Mouse (Mus musculus) CH12.LX (cell line): Measurements from ENCODE around the gene Pcdh7. TPM values are rescaled to one million over a fixed set of nuclear protein-coding genes. Genes with fewer than 3 reads are reported as not detected.
A peak's percentile ranks its signal among the peaks of the same experiment; 100 is the strongest.

Source experiments
- DNase-seq: peaks from one replicate; pipeline ENCODE4 v3.0.0-alpha.2; 2013; ENCODE audit errors: extremely low read depth
- H3K27ac ChIP-seq: 2 replicates; pipeline ENCODE4 v1.5.1; 2012; ENCODE audit warnings: low read depth, mild to moderate bottlenecking, control low read depth, moderate library complexity; ENCODE audit not compliant: insufficient read depth
- H3K27me3 ChIP-seq: replicated peaks from 2 replicates; pipeline ENCODE3; 2012; ENCODE audit warnings: inconsistent platforms
- H3K36me3 ChIP-seq, 2 experiments: replicated peaks in 1 of 2; 2 replicates each; pipeline versions ENCODE3 to v1.6.1; 2012; ENCODE audit warnings: inconsistent platforms in 1 of 2, low read length in 1 of 2, mild to moderate bottlenecking in 1 of 2, mixed read lengths in 1 of 2, moderate library complexity in 1 of 2; ENCODE audit not compliant: control insufficient read depth in 1 of 2, insufficient read depth in 1 of 2
- H3K4me1 ChIP-seq, 2 experiments: 2 replicates each; pipeline ENCODE4 v1.6.1; 2012; ENCODE audit warnings: inconsistent platforms in 1 of 2, moderate library complexity in 1 of 2; ENCODE audit not compliant: insufficient read depth in 2 of 2, control insufficient read depth in 1 of 2
- H3K4me2 ChIP-seq: 2 replicates; pipeline ENCODE4 v1.6.1; 2012; ENCODE audit warnings: low read depth, mild to moderate bottlenecking, control low read depth; ENCODE audit not compliant: poor library complexity, insufficient read depth, severe bottlenecking
- H3K4me3 ChIP-seq, 3 experiments: fragments of 150-350 bp in 1 of 3; sonication (generic) in 1 of 3; replicated peaks in 1 of 3; 2 replicates each; pipeline versions ENCODE3 to v1.5.1; 2011 to 2012; ENCODE audit warnings: low read depth in 2 of 3, low read length in 2 of 3, mild to moderate bottlenecking in 2 of 3, moderate library complexity in 2 of 3, control low read depth in 1 of 3, improper control_type of control experiment in 1 of 3, inconsistent platforms in 1 of 3, mixed read lengths in 1 of 3; ENCODE audit not compliant: poor library complexity in 1 of 3
- H3K79me2 ChIP-seq: replicated peaks from 2 replicates; pipeline ENCODE4 v1.6.1; 2012; ENCODE audit warnings: mild to moderate bottlenecking, moderate library complexity; ENCODE audit not compliant: control insufficient read depth, poor library complexity, insufficient read depth, severe bottlenecking; ENCODE audit errors: extremely low read depth
- H3K9ac ChIP-seq: 2 replicates; pipeline ENCODE4 v1.6.1; 2012; ENCODE audit warnings: low read depth, mild to moderate bottlenecking, control low read depth, moderate library complexity; ENCODE audit not compliant: insufficient read depth
- H3K9me3 ChIP-seq: replicated peaks from 2 replicates; pipeline ENCODE3; 2012; ENCODE audit warnings: low read length, inconsistent platforms, mixed read lengths
- CHD2 ChIP-seq: IDR thresholded peaks from 2 replicates; pipeline ENCODE4 v1.6.1; 2011; ENCODE audit warnings: low read length, improper control_type of control experiment
- CTCF ChIP-seq, 2 experiments: IDR thresholded peaks in 1 of 2; conservative IDR thresholded peaks in 1 of 2; 2 replicates each; pipeline ENCODE4 v1.5.1; 2011 to 2012; ENCODE audit warnings: low read depth in 2 of 2, low read length in 2 of 2, improper control_type of control experiment in 1 of 2, inconsistent platforms in 1 of 2, mild to moderate bottlenecking in 1 of 2, moderate library complexity in 1 of 2
- E2F4 ChIP-seq: IDR thresholded peaks from 2 replicates; pipeline ENCODE4 v1.6.1; 2011; ENCODE audit warnings: low read depth, low read length, improper control_type of control experiment; ENCODE audit not compliant: insufficient replicate concordance
- ELF1 ChIP-seq: IDR thresholded peaks from 2 replicates; pipeline ENCODE4 v1.6.1; 2014; ENCODE audit warnings: low read depth, mild to moderate bottlenecking, inconsistent platforms, low read length, improper control_type of control experiment
- GABPA ChIP-seq: IDR thresholded peaks from 2 replicates; pipeline ENCODE4 v1.6.1; 2012; ENCODE audit warnings: low read depth, low read length, improper control_type of control experiment, inconsistent platforms; ENCODE audit not compliant: insufficient replicate concordance
- JUND ChIP-seq: conservative IDR thresholded peaks from 2 replicates; pipeline ENCODE4 v1.6.1; 2011; ENCODE audit warnings: low read depth, low read length, improper control_type of control experiment
- KAT2A ChIP-seq: IDR thresholded peaks from 2 replicates; pipeline ENCODE4 v1.6.1; 2012; ENCODE audit warnings: low read length, improper control_type of control experiment, inconsistent platforms; ENCODE audit not compliant: insufficient replicate concordance
- MEF2A ChIP-seq: IDR thresholded peaks from 2 replicates; pipeline ENCODE4 v1.6.1; 2014; ENCODE audit warnings: low read depth, mild to moderate bottlenecking, inconsistent platforms, low read length, improper control_type of control experiment, borderline replicate concordance
- MYC ChIP-seq: IDR thresholded peaks from 2 replicates; pipeline ENCODE4 v1.6.1; 2011; ENCODE audit warnings: low read depth, mild to moderate bottlenecking, improper control_type of control experiment, low read length
- PAX5 ChIP-seq: IDR thresholded peaks from 2 replicates; pipeline ENCODE4 v1.6.1; 2012; ENCODE audit warnings: low read length, inconsistent platforms, mixed read lengths
- POLR2AphosphoS2 ChIP-seq: IDR thresholded peaks from 2 replicates; pipeline ENCODE4 v1.6.1; 2011; ENCODE audit warnings: low read depth, low read length, improper control_type of control experiment
- RAD21 ChIP-seq: IDR thresholded peaks from 2 replicates; pipeline ENCODE4 v1.6.1; 2011; ENCODE audit warnings: low read depth, mild to moderate bottlenecking, low read length, improper control_type of control experiment, moderate library complexity
- SIN3A ChIP-seq: IDR thresholded peaks from 2 replicates; pipeline ENCODE4 v1.6.1; 2012; ENCODE audit warnings: low read length, improper control_type of control experiment, inconsistent platforms
- SMC3 ChIP-seq: IDR thresholded peaks from 2 replicates; pipeline ENCODE4 v1.6.1; 2011; ENCODE audit warnings: low read depth, low read length, improper control_type of control experiment
- TBP ChIP-seq: conservative IDR thresholded peaks from 2 replicates; pipeline ENCODE4 v1.6.1; 2011; ENCODE audit warnings: low read depth, low read length, improper control_type of control experiment
- UBTF ChIP-seq: IDR thresholded peaks from 2 replicates; pipeline ENCODE4 v1.6.1; 2012; ENCODE audit warnings: low read depth, mild to moderate bottlenecking, inconsistent platforms, low read length, improper control_type of control experiment, moderate library complexity
- USF1 ChIP-seq: IDR thresholded peaks from 2 replicates; pipeline ENCODE4 v1.6.1; 2014; ENCODE audit warnings: low read depth, mild to moderate bottlenecking, inconsistent platforms, low read length, improper control_type of control experiment
- ZNF384 ChIP-seq: IDR thresholded peaks from 2 replicates; pipeline ENCODE4 v1.6.1; 2012; ENCODE audit warnings: low read depth, low read length, improper control_type of control experiment, inconsistent platforms
- dilution Hi-C: fragments of 300-500 bp; cut with MboI; formaldehyde crosslinking; loops from 2 replicates; pipeline ENCODE4 v1.14.3; 2020; ENCODE audit warnings: low sequenced_read_pairs; ENCODE audit not compliant: extremely low pct_unique_long_range_greater_than_20kb, extremely low pct_ligation_motif_present
- in situ Hi-C: fragments of 300-500 bp; cut with MboI; formaldehyde crosslinking; loops from 3 replicates; pipeline ENCODE4 v1.14.3; 2019; ENCODE audit warnings: low sequenced_read_pairs, low pct_ligation_motif_present, low pct_unique_long_range_greater_than_20kb, mixed read lengths
- polyA plus RNA-seq: library from polyadenylated mRNA; unstranded; fragments of >175 nt; gene quantifications from 2 replicates; pipeline ENCODE4 v1.2.1, GENCODE M21; 2012; ENCODE audit warnings: low read depth; ENCODE audit not compliant: insufficient read length
- total RNA-seq, 2 experiments: library from RNA; depleted of rRNA; stranded (reverse); fragments of 300-350 nt in 1 of 2; fragments of >200 nt in 1 of 2; gene quantifications; 2 replicates each; pipeline ENCODE4 v1.2.3; 2012 to 2014

Gene Pcdh7
- total and polyA plus RNA-seq, 3 experiments = not detected

DNA sequence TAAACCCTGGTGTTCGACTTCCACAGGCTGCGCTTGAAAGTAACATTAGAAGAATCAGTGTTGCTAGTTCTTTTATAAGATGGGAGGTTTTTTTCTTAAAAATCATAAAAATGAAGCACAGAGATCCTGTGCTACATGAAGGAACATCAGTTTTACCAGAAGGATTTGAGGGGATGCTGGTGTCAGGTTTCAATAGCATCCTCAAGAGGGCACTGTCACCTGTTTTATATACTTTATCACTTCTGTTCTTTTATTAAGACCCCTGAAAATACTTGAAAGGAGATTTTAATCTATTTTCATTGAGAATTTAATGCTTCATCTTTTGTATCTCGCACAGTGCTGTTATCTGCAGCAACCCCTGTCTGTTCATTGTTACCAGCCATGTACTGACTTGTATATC, 322.1 kb downstream of the Pcdh7 start:
- H3K79me2 ChIP-seq = no peaks in the 10 kb centered on the region
- no peak overlapping the region for H3K4me3 ChIP-seq
- TF ChIP-seq POLR2AphosphoS2 = no peak
- TF ChIP-seq CTCF (conservative IDR thresholded peaks at IDR 0.05 in 1 of 2, IDR thresholded peaks at IDR 0.05 in 1 of 2; ENCODE audit: low read depth in 2 of 2, low read length in 2 of 2) = 0 out of 4 replicates have a peak, but pooled peaks of 1 of the 2 experiments have one; percentile 6
- no peak for TF ChIP-seq USF1
- no peak for DNase-seq
- no peaks in the 10 kb centered on the region for H3K4me1 ChIP-seq
- H3K27me3 ChIP-seq = no peaks in the 10 kb centered on the region
- in situ Hi-C loops = no loop called here
- no peak overlapping the region for H3K27ac ChIP-seq
- H3K4me2 ChIP-seq = no peak overlapping the region
- dilution Hi-C loops = no loop called here
- H3K36me3 ChIP-seq = no peaks in the 10 kb centered on the region
- H3K9ac ChIP-seq = no peak overlapping the region
- peaks cover 4% of the 10 kb centered on the region for H3K9me3 ChIP-seq

DNA sequence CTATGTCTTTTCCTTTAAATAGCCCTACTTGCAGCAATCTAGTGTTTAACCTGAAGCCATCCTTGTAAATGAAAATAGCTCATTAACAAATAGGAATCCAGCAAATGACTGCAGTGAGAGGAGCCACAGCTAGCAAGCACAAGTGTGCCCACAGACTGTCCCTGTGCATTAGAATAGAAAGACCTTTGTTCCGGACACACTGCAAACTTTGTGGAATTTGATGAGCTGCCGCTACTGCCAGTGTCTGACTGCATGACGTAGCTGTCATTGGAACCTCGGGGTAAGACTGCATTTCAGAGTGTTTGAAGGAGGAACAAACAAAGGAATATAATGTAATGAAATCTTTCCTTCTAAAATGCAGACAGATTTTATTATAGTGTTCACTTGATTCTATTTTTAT, 326.4 kb downstream of the Pcdh7 start:
- Histone ChIP-seq H3K4me3 (no peak overlapping the region), H3K79me2 (no peaks in the 10 kb centered on the region), H3K27me3 (no peaks in the 10 kb centered on the region), H3K27ac (no peak overlapping the region), H3K4me2 (no peak overlapping the region), H3K9me3 (peaks cover 2% of the 10 kb centered on the region), H3K4me1 (no peaks in the 10 kb centered on the region), H3K36me3 (no peaks in the 10 kb centered on the region), H3K9ac (no peak overlapping the region)
- TF ChIP-seq KAT2A = no peak
- no peak for TF ChIP-seq SMC3
- TF ChIP-seq UBTF = no peak
- no peak for TF ChIP-seq MYC
- no peak for TF ChIP-seq MEF2A
- no peak for TF ChIP-seq ELF1
- no peak for TF ChIP-seq POLR2AphosphoS2
- no peak for TF ChIP-seq PAX5
- TF ChIP-seq JUND = no peak
- TF ChIP-seq CHD2 = no peak
- no peak for TF ChIP-seq ZNF384
- TF ChIP-seq TBP = no peak
- no peak for TF ChIP-seq RAD21
- no peak for TF ChIP-seq GABPA
- TF ChIP-seq SIN3A = no peak
- TF ChIP-seq E2F4 = no peak
- in situ Hi-C loops (no loop called here), dilution Hi-C loops (no loop called here)
- DNase-seq = no peak
